Mouse (Mus musculus) c-Kit-negative CD71-positive TER-119-positive erythroid progenitor cells, embryonic 14.5 days (primary cell): ENCODE data around the gene Umodl1.

Source experiments
- DNase-seq: peaks from one replicate; pipeline ENCODE4 v3.0.0-alpha.2; 2013; ENCODE audit warnings: low read depth, low spot score

The Umodl1 gene

GRCm38 (mm10) chr17:31036168-31036876 is 81.9 kb downstream of the Umodl1 start:
- DNase-seq = no peak

- DNase-seq = no peak
Observed at GRCm38 (mm10) chr17:31037331-31037730, 82.9 kb downstream of the Umodl1 start.

- no peak for DNase-seq
Observed at GRCm38 (mm10) chr17:31038381-31038780, 83.9 kb downstream of the Umodl1 start.

- no peak for DNase-seq
Observed at GRCm38 (mm10) chr17:31039626-31040025, 85.2 kb downstream of the Umodl1 start.

- DNase-seq = no peak
Observed at GRCm38 (mm10) chr17:31040421-31040820, 86.0 kb downstream of the Umodl1 start.

- no peak for DNase-seq
Observed at GRCm38 (mm10) chr17:31042751-31043150, 88.3 kb downstream of the Umodl1 start.

GRCm38 (mm10) chr17:31057151-31057890 is 102.9 kb downstream of the Umodl1 start, which contains the start of gene Abcg1:
Gene Abcg1, plus strand, starts transcription at chr17:31057675.
- no peak for DNase-seq

- DNase-seq = no peak
Observed at GRCm38 (mm10) chr17:31057891-31058744, 103.7 kb downstream of the Umodl1 start.

GRCm38 (mm10) chr17:31058745-31059085 is 104.3 kb downstream of the Umodl1 start:
- no peak for DNase-seq

- no peak for DNase-seq
Observed at GRCm38 (mm10) chr17:31060196-31060587, 105.8 kb downstream of the Umodl1 start.
